Mouse (Mus musculus) brain, embryonic 14.5 days (tissue): ENCODE results near the gene Skp2.

ENCODE experiments used
- CTCF ChIP-seq: fragments of 200-500 bp; IDR thresholded peaks from 2 replicates; pipeline ENCODE4 v1.5.1; 2012; ENCODE audit warnings: inconsistent platforms, mild to moderate bottlenecking, moderate library complexity, borderline replicate concordance; ENCODE audit not compliant: insufficient read depth, insufficient read length; ENCODE audit errors: extremely low read depth
- POLR2A ChIP-seq: fragments of 200-500 bp; IDR thresholded peaks from 2 replicates; pipeline ENCODE4 v1.6.1; 2012; ENCODE audit warnings: mild to moderate bottlenecking, inconsistent platforms, borderline replicate concordance; ENCODE audit not compliant: poor library complexity, insufficient read depth, insufficient read length, severe bottlenecking; ENCODE audit errors: extremely low read depth

GRCm38 (mm10) chr15:9087421-9087820 lies 67.8 kb downstream of the Skp2 start:
- no peak for TF ChIP-seq CTCF
- no peak for TF ChIP-seq POLR2A
